Mouse (Mus musculus) testis, adult 2 months (tissue): ENCODE measurements around the gene Vstm5. TPM values are rescaled to one million over a fixed set of nuclear protein-coding genes. Genes with fewer than 3 reads are reported as not detected.
A peak's percentile ranks its signal among the peaks of the same experiment; 100 is the strongest.

Experiments used
- H3K27ac ChIP-seq: fragments of 200-500 bp; 2 replicates; pipeline ENCODE4 v1.5.1; 2012; ENCODE audit warnings: low read depth, low read length; ENCODE audit not compliant: control insufficient read depth, insufficient read depth
- H3K27me3 ChIP-seq: fragments of 200-500 bp; 2 replicates; pipeline ENCODE4 v1.6.1; 2012; ENCODE audit warnings: mild to moderate bottlenecking, low read length, moderate library complexity; ENCODE audit not compliant: control insufficient read depth, insufficient read depth
- H3K36me3 ChIP-seq: fragments of 200-500 bp; 2 replicates; pipeline ENCODE4 v1.6.1; 2012; ENCODE audit warnings: mild to moderate bottlenecking, low read length; ENCODE audit not compliant: control insufficient read depth, insufficient read depth
- H3K4me1 ChIP-seq: fragments of 200-500 bp; 2 replicates; pipeline ENCODE4 v1.6.1; 2012; ENCODE audit warnings: low read length; ENCODE audit not compliant: control insufficient read depth, insufficient read depth
- H3K4me3 ChIP-seq: fragments of 200-500 bp; 2 replicates; pipeline ENCODE4 v1.5.1; 2012; ENCODE audit warnings: low read depth, mild to moderate bottlenecking, low read length, moderate library complexity, mixed read lengths; ENCODE audit not compliant: control insufficient read depth
- CTCF ChIP-seq: fragments of 200-500 bp; IDR thresholded peaks from 2 replicates; pipeline ENCODE4 v1.5.1; 2012; ENCODE audit warnings: low read depth, mild to moderate bottlenecking, inconsistent platforms, low read length, moderate library complexity; ENCODE audit not compliant: control insufficient read depth, insufficient read depth, insufficient replicate concordance
- POLR2A ChIP-seq: fragments of 200-500 bp; IDR thresholded peaks from 2 replicates; pipeline ENCODE4 v1.6.1; 2012; ENCODE audit warnings: low read depth, mild to moderate bottlenecking, inconsistent platforms, low read length, moderate library complexity; ENCODE audit not compliant: control insufficient read depth
- polyA plus RNA-seq: library from polyadenylated mRNA; depleted of rRNA; stranded (reverse); fragments of >200 nt; gene quantifications from 2 replicates; pipeline ENCODE4 v1.2.3, GENCODE M21; 2012

Vstm5 gene
- polyA plus RNA-seq, 1 experiment: 0.40 TPM

DNA sequence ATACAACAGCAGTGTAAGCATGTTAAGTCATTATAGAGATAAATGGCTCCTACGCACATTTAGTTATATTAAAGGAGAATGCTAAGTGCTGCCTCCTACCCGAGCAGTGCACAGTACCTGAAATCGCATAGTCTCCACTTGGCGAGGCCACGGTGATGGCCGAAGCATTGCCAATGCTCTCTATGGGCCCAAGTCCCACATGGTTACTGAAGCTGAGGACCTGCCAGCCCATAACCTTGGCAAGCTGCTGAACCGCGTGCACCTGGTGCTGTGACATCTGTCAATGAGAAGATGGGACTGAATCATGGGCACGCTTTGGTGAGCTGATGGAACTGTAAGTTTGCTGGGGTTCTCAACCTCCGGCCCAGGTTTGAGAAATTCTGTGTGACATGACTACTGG lies 24.6 kb downstream of the Vstm5 start:
- no peak overlapping the region for H3K4me3 ChIP-seq
- H3K27ac ChIP-seq: no peak overlapping the region
- H3K27me3 ChIP-seq: no peaks in the 10 kb centered on the region
- no peaks in the 10 kb centered on the region for H3K4me1 ChIP-seq
- no peak for TF ChIP-seq CTCF
- no peak for TF ChIP-seq POLR2A
- H3K36me3 ChIP-seq: no peaks in the 10 kb centered on the region; the same call in 1 of the 2 replicates

DNA sequence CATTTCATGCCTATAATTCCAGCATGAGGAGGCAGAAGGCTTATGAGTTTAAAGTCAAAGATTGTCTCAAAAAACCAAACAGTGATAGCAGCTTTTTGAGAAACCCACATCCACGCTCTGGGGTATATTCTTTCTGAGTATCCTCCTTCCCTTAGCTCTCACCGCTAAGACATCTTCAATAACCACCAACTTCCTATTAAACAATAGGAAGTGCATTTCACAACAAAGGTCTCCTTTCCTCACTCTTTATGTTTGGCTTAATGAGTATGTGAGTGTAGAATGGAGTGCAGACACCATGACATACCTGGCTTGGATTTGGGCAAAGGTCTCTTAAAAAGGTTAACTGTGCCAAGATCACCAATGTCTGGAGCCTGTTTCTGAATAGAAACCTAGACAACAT lies 35.1 kb downstream of the Vstm5 start:
- peaks cover 3% of the 10 kb centered on the region; the same call in 1 of the 2 replicates for H3K36me3 ChIP-seq
- H3K4me3 ChIP-seq: no peak overlapping the region
- no peaks in the 10 kb centered on the region for H3K27me3 ChIP-seq
- H3K4me1 ChIP-seq: no peaks in the 10 kb centered on the region
- H3K27ac ChIP-seq: no peak overlapping the region
- no peak for TF ChIP-seq POLR2A
- no peak for TF ChIP-seq CTCF

DNA sequence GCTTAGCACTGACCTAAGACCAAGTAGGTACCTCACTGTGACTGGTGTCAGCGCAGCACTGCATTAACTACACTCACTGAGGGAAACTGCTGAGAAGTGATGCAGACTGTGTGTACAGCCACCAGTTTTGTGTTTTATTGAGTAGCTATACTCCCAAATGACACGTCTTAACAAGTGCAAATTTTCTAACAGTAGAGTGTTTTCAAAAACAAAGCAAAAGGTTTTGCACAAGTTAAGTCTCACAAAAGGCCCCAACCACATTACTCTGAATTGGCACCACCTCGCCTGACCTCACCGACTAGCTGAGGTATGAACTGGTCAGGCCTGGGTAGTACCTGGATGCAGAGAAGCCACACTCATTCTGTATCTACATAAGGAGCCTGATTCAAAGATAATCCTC lies 38.0 kb downstream of the Vstm5 start:
- Histone ChIP-seq H3K27ac (no peak overlapping the region), H3K4me1 (peaks cover 3% of the 10 kb centered on the region; the same call in 1 of the 2 replicates), H3K36me3 (peaks cover 1% of the 10 kb centered on the region; the same call in 1 of the 2 replicates), H3K4me3 (no peak overlapping the region), H3K27me3 (no peaks in the 10 kb centered on the region)
- no peak for TF ChIP-seq POLR2A
- TF ChIP-seq CTCF: no peak

DNA sequence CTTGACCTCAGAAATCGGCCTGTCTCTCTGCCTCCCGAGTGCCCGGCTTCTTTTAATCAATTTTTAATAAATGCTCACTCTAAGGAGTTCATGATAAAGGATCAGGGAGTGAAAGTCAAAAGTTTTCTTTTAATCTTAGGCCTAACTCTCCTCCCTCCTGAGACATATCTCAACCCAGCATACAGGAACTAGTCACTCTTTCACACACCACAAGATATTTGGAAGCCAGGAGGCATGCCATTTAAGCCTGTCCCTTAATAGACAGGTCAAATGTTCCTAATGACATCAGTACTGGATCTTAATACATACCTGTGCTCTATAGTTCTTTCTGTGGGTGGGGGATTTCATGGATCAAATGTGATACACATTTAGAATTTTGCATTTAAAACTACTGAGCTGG lies 39.5 kb downstream of the Vstm5 start:
- TF ChIP-seq CTCF (no peak), POLR2A (no peak)
- Histone ChIP-seq H3K27ac (no peak overlapping the region), H3K36me3 (no peaks in the 10 kb centered on the region), H3K4me1 (peaks cover 3% of the 10 kb centered on the region; the same call in 1 of the 2 replicates), H3K27me3 (no peaks in the 10 kb centered on the region), H3K4me3 (no peak overlapping the region)

DNA sequence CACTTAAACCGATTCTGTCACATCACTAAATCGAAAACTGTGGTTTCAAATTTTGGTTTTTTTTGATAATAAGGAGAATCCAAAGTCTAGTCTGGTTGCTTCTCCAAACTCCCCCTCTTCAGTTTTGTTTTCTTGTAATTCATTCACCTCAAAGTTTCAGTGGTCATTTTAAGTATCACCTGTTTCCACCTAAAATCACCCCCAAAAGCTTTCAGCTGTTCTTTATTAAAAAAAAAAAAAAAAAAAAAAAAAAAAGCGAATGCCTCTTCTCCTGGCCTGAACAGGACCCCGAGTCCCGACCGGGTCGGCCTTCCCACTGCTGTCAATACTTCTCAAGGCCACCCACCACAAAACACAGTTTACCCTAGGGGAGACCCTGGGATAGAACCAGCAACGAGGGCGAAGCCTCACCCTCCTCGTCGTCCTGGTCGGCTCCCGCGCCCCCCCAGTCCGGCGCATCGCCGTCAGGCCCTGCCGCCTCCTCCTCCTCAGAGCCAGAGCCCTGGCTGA lies 40.3 kb downstream of the Vstm5 start:
- Histone ChIP-seq H3K27me3 (no peaks in the 10 kb centered on the region), H3K27ac (peak overlapping the region; percentile 89), H3K4me1 (peaks cover 3% of the 10 kb centered on the region; the same call in 1 of the 2 replicates), H3K4me3 (peak overlapping the region; percentile 97), H3K36me3 (no peaks in the 10 kb centered on the region)
- TF ChIP-seq POLR2A (no peak), CTCF (no peak)

DNA sequence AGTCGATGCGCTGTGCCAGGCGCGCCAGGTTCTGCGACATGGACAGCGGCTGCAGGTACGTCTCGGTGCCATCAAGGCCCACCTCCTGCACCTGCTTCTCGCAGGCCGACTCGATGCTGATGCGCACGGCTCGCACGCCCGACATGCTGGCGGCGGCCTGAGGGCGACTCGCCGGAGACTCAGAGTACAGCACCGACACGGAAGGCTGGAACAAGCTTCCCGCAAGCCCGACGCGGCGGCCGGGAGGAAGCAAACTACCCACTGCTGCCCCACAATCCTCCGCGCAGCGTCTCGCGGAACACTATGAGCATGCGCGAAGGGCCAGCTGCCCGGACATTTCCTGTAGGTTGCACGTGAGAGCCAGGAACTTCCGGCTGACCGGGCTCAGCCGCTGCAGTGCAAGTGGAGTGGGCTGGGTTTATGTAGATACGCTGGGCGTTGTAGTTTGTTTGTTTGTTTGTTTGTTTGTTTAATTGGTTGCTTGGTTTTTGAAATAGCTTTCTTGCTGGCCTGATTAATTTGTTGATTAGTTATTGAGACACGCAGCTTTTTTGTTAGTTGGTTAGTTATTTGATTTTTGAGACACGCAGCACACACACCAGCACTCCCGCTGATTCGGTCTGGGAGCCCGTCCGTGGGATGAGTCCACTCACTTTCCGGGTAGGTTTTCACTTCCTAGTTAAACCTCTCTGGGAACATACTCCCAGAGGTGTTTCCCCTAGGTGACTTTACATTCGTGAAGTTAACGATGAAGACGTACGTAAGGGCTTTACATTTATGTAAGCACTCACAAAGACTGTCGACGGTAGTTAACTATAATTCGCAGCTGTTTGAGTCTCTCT lies 41.0 kb downstream of the Vstm5 start, which contains the start of gene Med17:
Gene Med17, minus strand, starts transcription at position 283 of the 842 bp plus-strand sequence.
- TF ChIP-seq CTCF: no peak
- TF ChIP-seq POLR2A: peak; percentile 98
- H3K27ac ChIP-seq: peak within 1 kb of the TSS; percentile 89
- no peaks in the 10 kb centered on the region for H3K27me3 ChIP-seq
- peaks cover 3% of the 10 kb centered on the region; the same call in 1 of the 2 replicates for H3K4me1 ChIP-seq
- H3K36me3 ChIP-seq: no peaks in the 10 kb centered on the region
- H3K4me3 ChIP-seq: peak within 1 kb of the TSS; percentile 97

DNA sequence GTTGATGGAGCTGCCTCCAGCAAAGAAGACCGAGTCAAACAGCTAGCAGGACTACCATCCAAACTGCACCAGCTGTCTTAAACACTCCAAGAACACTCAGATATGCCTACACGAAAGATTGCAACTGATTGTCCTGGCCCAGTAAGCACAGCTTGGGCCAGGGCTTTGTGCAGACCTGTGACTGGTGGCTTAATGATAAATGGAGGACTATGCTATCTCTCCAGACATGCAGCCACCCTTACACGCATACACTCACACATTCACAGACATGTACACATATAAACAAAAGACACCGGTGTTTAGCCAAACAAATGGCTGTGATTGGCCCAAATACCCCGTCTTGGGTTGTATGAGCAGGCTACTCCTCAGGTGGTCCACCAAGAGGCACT lies 41.6 kb downstream of the Vstm5 start:
- Histone ChIP-seq H3K4me1 (peaks cover 3% of the 10 kb centered on the region; the same call in 1 of the 2 replicates), H3K27me3 (no peaks in the 10 kb centered on the region), H3K36me3 (no peaks in the 10 kb centered on the region), H3K4me3 (peak overlapping the region; percentile 97), H3K27ac (peak overlapping the region; percentile 57; the same call in 1 of the 2 replicates)
- TF ChIP-seq POLR2A (no peak), CTCF (no peak)
